Mouse (Mus musculus) heart, adult 11 months (tissue): ENCODE measurements around the gene Igf2r.

Experiments
- DNase-seq: peaks from one replicate; pipeline ENCODE4 v3.0.0; 2022

Gene Igf2r

GRCm38 (mm10) chr17:12769380-12769921, at the start of gene Igf2r:
TSS of gene Igf2r (minus strand) at chr17:12769664.
- DNase-seq = peak; percentile 98

- DNase-seq = peak; percentile 88
Observed at GRCm38 (mm10) chr17:12815885-12816284, 46.4 kb upstream of the Igf2r start.

GRCm38 (mm10) chr17:12814502-12814901, 45.0 kb upstream of the Igf2r start:
- no peak for DNase-seq

- DNase-seq = peak; percentile 85
Observed at GRCm38 (mm10) chr17:12810973-12811303, 41.5 kb upstream of the Igf2r start.

- peak; percentile 97 for DNase-seq
Observed at GRCm38 (mm10) chr17:12810103-12810972, 40.9 kb upstream of the Igf2r start.

- DNase-seq = peak; percentile 76
Observed at GRCm38 (mm10) chr17:12808851-12809250, 39.4 kb upstream of the Igf2r start.

GRCm38 (mm10) chr17:12804584-12805445, 35.4 kb upstream of the Igf2r start:
- peak; percentile 75 for DNase-seq

- DNase-seq = peak; percentile 95
Observed at GRCm38 (mm10) chr17:12801861-12802540, 32.5 kb upstream of the Igf2r start.

GRCm38 (mm10) chr17:12799368-12800275, 30.2 kb upstream of the Igf2r start:
- DNase-seq = peak; percentile 95

- DNase-seq = peak; percentile 81
Observed at GRCm38 (mm10) chr17:12798571-12798970, 29.1 kb upstream of the Igf2r start.

- DNase-seq = peak; percentile 93
Observed at GRCm38 (mm10) chr17:12797427-12798029, 28.1 kb upstream of the Igf2r start.

GRCm38 (mm10) chr17:12796633-12797032, 27.2 kb upstream of the Igf2r start:
- DNase-seq = peak; percentile 82

- DNase-seq = peak; percentile 100
Observed at GRCm38 (mm10) chr17:12793660-12794406, 24.4 kb upstream of the Igf2r start.

- DNase-seq = peak; percentile 99
Observed at GRCm38 (mm10) chr17:12792422-12793206, 23.1 kb upstream of the Igf2r start.

GRCm38 (mm10) chr17:12791420-12791819, 22.0 kb upstream of the Igf2r start:
- DNase-seq = peak; percentile 98

- DNase-seq = no peak
Observed at GRCm38 (mm10) chr17:12791079-12791406, 21.6 kb upstream of the Igf2r start.

GRCm38 (mm10) chr17:12790353-12791078, 21.1 kb upstream of the Igf2r start:
- peak; percentile 94 for DNase-seq

GRCm38 (mm10) chr17:12782861-12783847, 13.7 kb upstream of the Igf2r start:
- DNase-seq = peak; percentile 93
